20 mouse cellular contexts compared by ENCODE assay signal in genomic region chr2:128015602-128016001, GRCm38 (mm10).
DNase-seq lines count a peak whose midpoint lies in the region; ATAC-seq lines count a peak whose summit lies in the region.
"Had no signal": no experiment of that assay in that cellular context is flagged by ENCODE, and none has a peak within 500 bp of the region (broad histone marks: within the 10 kb centered on the region; RNA-seq: fewer than 3 reads in every experiment).

No protein-coding gene starts in this region.

- peak; percentile 44 for DNase-seq in adrenal gland, postnatal 10 days
- no peak for DNase-seq in adrenal gland, postnatal 4 days (ENCODE audit: low spot score in 2 of 2)
- DNase-seq in heart, adult 11 months = peak; percentile 57
- DNase-seq in heart, postnatal 4 days = no peak
- DNase-seq in adrenal gland, postnatal 36 days = peak; percentile 15 to 68
- DNase-seq in hindbrain, embryonic 11.5 days (ENCODE audit: low spot score) = no peak
- DNase-seq: cerebellum, adult 11 months; cerebellum, adult 18-20 months; cerebellum, adult 8-10 months; cerebellum, adult 9-11 months; cerebellum, postnatal 14 days; cerebellum, postnatal 36 days; embryo, embryonic 11 days had no signal

- WGBS in hindbrain, embryonic 11.5 days = 87% methylated on average over 8 of the region's 8 CpGs

- no peak overlapping the region for H3K27ac ChIP-seq in hindbrain, embryonic 11.5 days (ENCODE audit: low read depth, low read length)
- H3K27ac ChIP-seq: embryonic facial prominence, embryonic 13.5 days; embryonic facial prominence, embryonic 15.5 days; forebrain, embryonic 10.5 days; forebrain, embryonic 12.5 days had no signal

- no peaks in the 10 kb centered on the region for H3K9me3 ChIP-seq in hindbrain, embryonic 11.5 days (ENCODE audit: control insufficient read depth, low read length)
- H3K9me3 ChIP-seq: embryonic facial prominence, embryonic 13.5 days; embryonic facial prominence, embryonic 15.5 days; forebrain, embryonic 10.5 days; forebrain, embryonic 12.5 days had no signal

- H3K36me3 ChIP-seq in hindbrain, embryonic 11.5 days (ENCODE audit: control insufficient read depth, insufficient read depth, low read length) = no peaks in the 10 kb centered on the region
- H3K36me3 ChIP-seq: embryonic facial prominence, embryonic 13.5 days; embryonic facial prominence, embryonic 15.5 days; forebrain, embryonic 10.5 days; forebrain, embryonic 12.5 days had no signal

- no peak overlapping the region for H3K4me2 ChIP-seq in hindbrain, embryonic 11.5 days (replicated peaks; ENCODE audit: low read depth, low read length)
- H3K4me2 ChIP-seq: embryonic facial prominence, embryonic 13.5 days; embryonic facial prominence, embryonic 15.5 days; forebrain, embryonic 12.5 days had no signal

- no peaks in the 10 kb centered on the region for H3K4me1 ChIP-seq in hindbrain, embryonic 11.5 days (replicated peaks; ENCODE audit: control insufficient read depth, insufficient read depth, low read length)
- H3K4me1 ChIP-seq: embryonic facial prominence, embryonic 15.5 days had no signal

- no peaks in the 10 kb centered on the region for H3K27me3 ChIP-seq in hindbrain, embryonic 11.5 days (ENCODE audit: control insufficient read depth, insufficient read depth, low read length)
- H3K27me3 ChIP-seq: embryonic facial prominence, embryonic 13.5 days; embryonic facial prominence, embryonic 15.5 days; forebrain, embryonic 12.5 days had no signal

- ATAC-seq in hindbrain, embryonic 11.5 days (ENCODE audit: low FRiP score) = no peak
- ATAC-seq: forebrain, embryonic 14.5 days; forebrain, embryonic 16.5 days had no signal

- no peak overlapping the region for H3K9ac ChIP-seq in hindbrain, embryonic 11.5 days (ENCODE audit: low read depth, low read length)
- H3K9ac ChIP-seq: embryonic facial prominence, embryonic 13.5 days; embryonic facial prominence, embryonic 15.5 days; forebrain, embryonic 12.5 days had no signal

- H3K4me3 ChIP-seq in hindbrain, embryonic 11.5 days (ENCODE audit: low read depth, low read length) = no peak overlapping the region
- H3K4me3 ChIP-seq: embryonic facial prominence, embryonic 13.5 days; embryonic facial prominence, embryonic 15.5 days; erythroblast, embryonic 14.5 days; forebrain, embryonic 10.5 days; forebrain, embryonic 12.5 days had no signal

Comparison
In these comparisons a context has a peak if more than half of its experiments do, and no peak if none do; other contexts are left out.
1. DNase-seq: peak in adrenal gland, postnatal 10 days (single experiment), heart, adult 11 months (single experiment) and adrenal gland, postnatal 36 days (2 of 2); none in adrenal gland, postnatal 4 days (0 of 2), heart, postnatal 4 days (single experiment) and hindbrain, embryonic 11.5 days (single experiment).